Mouse (Mus musculus) kidney, embryonic 15.5 days (tissue): Measurements from ENCODE around the gene Snf8. TPM values are rescaled to one million over a fixed set of nuclear protein-coding genes. Genes with fewer than 3 reads are reported as not detected.

ENCODE experiments used
- ATAC-seq: fragments of 200-750 bp; cut with Nextera tagmentation; replicated peaks from 2 replicates; pipeline ENCODE4 v1.8.0; 2017; ENCODE audit warnings: moderate TSS enrichment; ENCODE audit not compliant: low FRiP score
- H3K27ac ChIP-seq: fragments of 300-500 bp; sonication (generic); 2 replicates; pipeline ENCODE4 v1.5.1; 2015; ENCODE audit warnings: mild to moderate bottlenecking, inconsistent platforms
- H3K27me3 ChIP-seq: fragments of 300-500 bp; sonication (generic); 2 replicates; pipeline ENCODE4 v1.6.1; 2015; ENCODE audit warnings: inconsistent platforms
- H3K36me3 ChIP-seq: fragments of 300-500 bp; sonication (generic); 2 replicates; pipeline ENCODE4 v1.6.1; 2015; ENCODE audit warnings: inconsistent platforms
- H3K4me1 ChIP-seq: fragments of 300-500 bp; sonication (generic); 2 replicates; pipeline ENCODE4 v1.6.1; 2015; ENCODE audit warnings: inconsistent platforms
- H3K4me2 ChIP-seq: fragments of 300-500 bp; sonication (generic); 2 replicates; pipeline ENCODE4 v1.6.1; 2015; ENCODE audit warnings: moderate library complexity, mild to moderate bottlenecking, inconsistent platforms
- H3K4me3 ChIP-seq: fragments of 300-500 bp; sonication (generic); replicated peaks from 2 replicates; pipeline ENCODE4 v1.5.1; 2015; ENCODE audit warnings: mild to moderate bottlenecking, inconsistent platforms
- H3K9ac ChIP-seq: fragments of 300-500 bp; sonication (generic); 2 replicates; pipeline ENCODE4 v1.6.1; 2015; ENCODE audit warnings: mild to moderate bottlenecking, inconsistent platforms
- H3K9me3 ChIP-seq: fragments of 300-500 bp; sonication (generic); replicated peaks from 2 replicates; pipeline ENCODE4 v1.6.1; 2016; ENCODE audit warnings: inconsistent platforms
- WGBS: fragments of 180-500 bp; shearing (Covaris S2); methylation state at CpG from one replicate; pipeline ENCODE4 v1.1.7; 2015; ENCODE audit warnings: mixed read lengths; 5-methylcytosine and 5-hydroxymethylcytosine counted together
- polyA plus RNA-seq: library from polyadenylated mRNA; unstranded; fragments of >200 nt; fragmentation: Nextera tagmentation; extraction: Ambion mirVana; gene quantifications from 2 replicates; pipeline ENCODE4 v1.2.1, GENCODE M21; 2015

Gene Snf8
- polyA plus RNA-seq, 1 experiment from 2014 or later: 98.3 TPM

DNA sequence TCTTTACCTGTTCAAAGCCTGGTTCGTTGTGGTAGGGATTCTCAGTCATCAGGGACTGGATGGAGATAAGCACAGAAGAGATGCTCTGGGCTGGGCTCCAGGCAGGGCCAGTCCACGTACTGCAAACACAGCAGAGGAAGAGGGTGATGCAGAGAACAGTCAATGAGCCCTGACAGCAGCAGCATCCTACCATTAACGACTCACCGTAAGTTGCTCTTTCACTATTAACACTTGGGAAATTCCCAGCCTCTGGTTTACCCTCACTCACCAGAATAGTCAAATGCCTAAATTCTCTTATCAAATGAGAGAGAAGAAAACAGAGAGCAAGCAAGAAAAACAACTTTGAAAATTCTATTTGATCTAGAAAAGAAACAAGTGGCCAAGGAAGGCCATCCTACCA lies 23.6 kb downstream of the Snf8 start:
- Histone ChIP-seq H3K9me3 (no peaks in the 10 kb centered on the region), H3K9ac (no peak overlapping the region), H3K4me1 (peaks cover 13% of the 10 kb centered on the region), H3K36me3 (peaks cover 93% of the 10 kb centered on the region), H3K27me3 (no peaks in the 10 kb centered on the region), H3K27ac (no peak overlapping the region), H3K4me2 (no peak overlapping the region), H3K4me3 (no peak overlapping the region)
- ATAC-seq: no peak
- WGBS: 91% methylated on average over 4 of the region's 4 CpGs

GRCm38 (mm10) chr11:96064521-96065214 lies 30.0 kb downstream of the Snf8 start:
- peak overlapping the region; percentile 92 for H3K27ac ChIP-seq
- no peaks in the 10 kb centered on the region for H3K27me3 ChIP-seq
- H3K9me3 ChIP-seq: no peaks in the 10 kb centered on the region
- H3K36me3 ChIP-seq: peaks cover 37% of the 10 kb centered on the region
- H3K4me3 ChIP-seq: peak overlapping the region; percentile 88
- H3K4me1 ChIP-seq: peaks cover 30% of the 10 kb centered on the region
- WGBS: under 1% methylated on average over 54 of the region's 64 CpGs
- peak overlapping the region; percentile 74 for H3K4me2 ChIP-seq
- peak; percentile 57 for ATAC-seq
- peak overlapping the region; percentile 91 for H3K9ac ChIP-seq

DNA sequence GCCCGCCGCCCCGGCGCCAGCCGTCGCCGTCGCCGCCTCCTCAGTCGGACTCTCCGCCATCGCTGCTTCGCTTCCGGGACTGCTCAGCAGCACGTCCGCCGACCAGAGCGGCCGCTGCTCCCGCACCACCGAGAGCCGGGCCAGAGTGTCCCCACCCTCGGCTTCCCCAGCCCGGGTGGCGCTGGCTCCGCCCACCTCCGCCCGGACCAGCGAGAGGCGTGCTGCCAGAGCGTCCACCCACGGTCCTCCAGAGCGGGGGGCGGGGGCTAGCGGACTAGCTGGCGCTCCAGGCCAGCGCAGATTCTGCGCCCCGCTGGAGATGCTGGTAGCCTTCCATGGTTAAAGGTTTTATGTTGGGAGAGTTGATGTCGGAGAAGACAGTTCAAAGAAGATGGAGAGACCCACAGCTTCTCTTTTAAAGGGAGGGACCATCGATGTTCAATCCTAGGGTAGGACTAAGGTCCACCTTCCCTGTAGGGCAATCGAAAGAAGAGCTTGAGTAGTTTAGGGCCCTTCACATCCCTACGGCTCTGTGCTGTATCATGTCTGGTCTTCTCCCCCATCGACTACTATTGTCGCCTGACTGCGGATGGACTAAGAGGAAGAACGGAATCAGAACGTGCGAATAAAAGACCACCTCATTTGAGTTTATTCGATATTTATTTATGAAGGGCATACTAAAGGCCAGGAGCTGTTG lies 30.7 kb downstream of the Snf8 start, which contains the start of gene Ube2z:
TSS of gene Ube2z (minus strand) at position 174 of the 697 bp plus-strand sequence.
- Histone ChIP-seq H3K4me3 (peak within 1 kb of the TSS; percentile 88), H3K9me3 (no peaks in the 10 kb centered on the region), H3K36me3 (peaks cover 37% of the 10 kb centered on the region), H3K27ac (peak within 1 kb of the TSS; percentile 92), H3K4me1 (peaks cover 30% of the 10 kb centered on the region), H3K27me3 (no peaks in the 10 kb centered on the region), H3K4me2 (peak within 1 kb of the TSS; percentile 74), H3K9ac (peak within 1 kb of the TSS; percentile 91)
- ATAC-seq: peak; percentile 99
- 4% methylated on average over 41 of the region's 50 CpGs for WGBS

GRCm38 (mm10) chr11:96068231-96068630 lies 33.5 kb downstream of the Snf8 start:
- 76% methylated on average over 5 of the region's 5 CpGs for WGBS
- Histone ChIP-seq H3K36me3 (peaks cover 31% of the 10 kb centered on the region), H3K4me2 (no peak overlapping the region), H3K27me3 (no peaks in the 10 kb centered on the region), H3K4me1 (peaks cover 18% of the 10 kb centered on the region), H3K4me3 (no peak overlapping the region), H3K9ac (no peak overlapping the region), H3K9me3 (no peaks in the 10 kb centered on the region), H3K27ac (no peak overlapping the region)
- ATAC-seq: no peak

- Histone ChIP-seq H3K4me3 (no peak overlapping the region), H3K4me1 (peaks cover 20% of the 10 kb centered on the region), H3K27me3 (no peaks in the 10 kb centered on the region), H3K36me3 (peaks cover 36% of the 10 kb centered on the region), H3K4me2 (no peak overlapping the region), H3K9ac (no peak overlapping the region), H3K27ac (no peak overlapping the region), H3K9me3 (no peaks in the 10 kb centered on the region)
- 86% methylated on average over 7 of the region's 7 CpGs for WGBS
- ATAC-seq: no peak
These were observed 35.7 kb downstream of the Snf8 start for GRCm38 (mm10) chr11:96070353-96070752.

DNA sequence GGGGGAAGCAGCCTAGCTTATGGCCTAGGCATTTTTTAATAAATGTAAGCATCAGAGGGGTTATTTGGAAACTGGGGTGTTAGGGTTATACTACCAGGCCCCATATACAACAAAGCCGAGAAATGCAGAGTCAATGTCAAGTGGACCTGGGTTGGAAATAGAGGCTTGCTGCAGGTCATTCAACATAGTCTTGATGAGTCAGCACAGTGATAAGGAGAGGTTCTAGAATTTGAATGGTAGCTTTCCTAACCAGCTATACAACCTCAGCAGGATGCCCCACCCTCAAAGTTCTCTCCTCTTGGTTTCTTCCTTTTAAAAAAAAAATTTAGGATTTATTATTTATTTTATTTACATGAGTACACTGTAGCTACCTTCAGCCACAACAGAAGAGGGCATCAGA lies 36.3 kb downstream of the Snf8 start:
- no peak overlapping the region for H3K9ac ChIP-seq
- H3K4me1 ChIP-seq: peaks cover 15% of the 10 kb centered on the region
- WGBS: 94% methylated on average over 1 of the region's 1 CpGs

GRCm38 (mm10) chr11:96073295-96073993 lies 38.8 kb downstream of the Snf8 start:
- peak overlapping the region; percentile 67 for H3K4me3 ChIP-seq
- no peak overlapping the region for H3K27ac ChIP-seq
- no peaks in the 10 kb centered on the region for H3K9me3 ChIP-seq
- H3K4me1 ChIP-seq: peaks cover 17% of the 10 kb centered on the region
- no peak for ATAC-seq
- WGBS: 72% methylated on average over 9 of the region's 9 CpGs
- peak overlapping the region; percentile 85 for H3K4me2 ChIP-seq
- H3K36me3 ChIP-seq: peaks cover 36% of the 10 kb centered on the region
- H3K27me3 ChIP-seq: no peaks in the 10 kb centered on the region
- peak overlapping the region; percentile 65; the same call in 1 of the 2 replicates for H3K9ac ChIP-seq

More for the DNA sequence above, 36.3 kb downstream of the Snf8 start:
- no peaks in the 10 kb centered on the region for H3K9me3 ChIP-seq
- H3K27me3 ChIP-seq: no peaks in the 10 kb centered on the region
- no peak for ATAC-seq
- no peak overlapping the region for H3K27ac ChIP-seq
- no peak overlapping the region for H3K4me3 ChIP-seq
- H3K36me3 ChIP-seq: peaks cover 36% of the 10 kb centered on the region
- no peak overlapping the region for H3K4me2 ChIP-seq

DNA sequence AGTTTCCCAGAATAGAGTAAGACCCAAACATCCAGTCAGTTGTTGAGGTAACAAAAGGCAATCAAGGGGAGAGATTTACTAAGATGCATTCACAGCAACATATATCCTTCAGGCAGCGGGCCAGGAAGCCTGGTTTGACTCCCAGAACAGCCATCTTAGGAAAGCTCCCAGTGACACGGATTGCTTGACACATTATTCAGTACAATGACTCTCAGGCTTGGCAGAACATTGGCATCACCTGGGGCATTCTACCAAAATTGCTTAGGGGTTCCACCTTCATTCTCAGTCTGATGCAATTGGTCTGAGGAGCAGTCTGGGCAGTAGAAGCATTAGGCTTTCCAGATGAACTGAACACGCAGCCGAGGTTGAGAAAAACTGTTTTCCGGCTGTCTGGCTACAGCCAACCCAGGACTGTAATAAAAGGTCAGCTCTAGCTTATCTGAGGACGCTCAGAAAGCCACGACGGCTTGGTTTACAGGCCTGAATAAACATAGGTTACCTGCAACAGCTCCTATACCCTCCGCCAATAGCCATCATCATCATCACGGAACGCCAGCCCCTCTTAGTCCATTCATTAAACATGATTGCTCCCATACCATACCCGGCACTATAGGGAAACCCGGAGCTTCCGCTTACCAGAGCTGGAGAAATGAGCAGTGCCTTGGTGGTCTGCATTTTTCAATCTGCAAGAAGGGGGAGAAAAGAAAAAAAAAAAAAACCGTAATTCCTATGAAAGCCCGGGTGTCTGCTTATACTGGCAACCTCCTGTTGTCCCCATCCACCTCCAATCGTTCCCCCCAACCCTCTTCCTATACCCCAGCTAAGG lies 39.9 kb downstream of the Snf8 start:
- no peaks in the 10 kb centered on the region for H3K27me3 ChIP-seq
- 12% methylated on average over 17 of the region's 17 CpGs for WGBS
- H3K27ac ChIP-seq: peak overlapping the region; percentile 86
- no peak for ATAC-seq
- H3K4me2 ChIP-seq: peak overlapping the region; percentile 85
- peak overlapping the region; percentile 67 for H3K4me3 ChIP-seq
- peak overlapping the region; percentile 65 for H3K9ac ChIP-seq
- peaks cover 17% of the 10 kb centered on the region for H3K4me1 ChIP-seq
- H3K36me3 ChIP-seq: peaks cover 32% of the 10 kb centered on the region
- H3K9me3 ChIP-seq: no peaks in the 10 kb centered on the region

DNA sequence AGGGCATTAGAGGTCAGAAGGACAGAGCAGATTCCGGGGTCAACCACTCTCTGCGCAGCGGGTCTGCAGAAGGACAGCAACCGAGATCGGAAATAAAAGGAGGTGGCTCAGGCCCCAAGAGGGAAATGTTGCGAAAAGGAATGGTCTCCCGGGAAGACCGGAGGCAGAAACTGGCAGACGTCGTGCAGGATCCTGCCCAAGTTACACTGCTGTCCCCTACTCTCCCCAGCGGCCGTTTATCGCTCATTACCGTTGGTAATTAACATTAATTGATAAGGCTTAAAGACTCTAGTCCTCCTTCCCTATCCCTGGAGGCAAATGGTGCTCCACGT lies 40.5 kb downstream of the Snf8 start:
- peak overlapping the region; percentile 67 for H3K4me3 ChIP-seq
- 0% methylated on average over 15 of the region's 15 CpGs for WGBS
- H3K4me2 ChIP-seq: peak overlapping the region; percentile 85
- H3K9me3 ChIP-seq: no peaks in the 10 kb centered on the region
- no peak for ATAC-seq
- peak overlapping the region; percentile 86 for H3K27ac ChIP-seq
- H3K36me3 ChIP-seq: peaks cover 26% of the 10 kb centered on the region
- H3K9ac ChIP-seq: peak overlapping the region; percentile 65
- H3K4me1 ChIP-seq: peaks cover 17% of the 10 kb centered on the region
- no peaks in the 10 kb centered on the region for H3K27me3 ChIP-seq

DNA sequence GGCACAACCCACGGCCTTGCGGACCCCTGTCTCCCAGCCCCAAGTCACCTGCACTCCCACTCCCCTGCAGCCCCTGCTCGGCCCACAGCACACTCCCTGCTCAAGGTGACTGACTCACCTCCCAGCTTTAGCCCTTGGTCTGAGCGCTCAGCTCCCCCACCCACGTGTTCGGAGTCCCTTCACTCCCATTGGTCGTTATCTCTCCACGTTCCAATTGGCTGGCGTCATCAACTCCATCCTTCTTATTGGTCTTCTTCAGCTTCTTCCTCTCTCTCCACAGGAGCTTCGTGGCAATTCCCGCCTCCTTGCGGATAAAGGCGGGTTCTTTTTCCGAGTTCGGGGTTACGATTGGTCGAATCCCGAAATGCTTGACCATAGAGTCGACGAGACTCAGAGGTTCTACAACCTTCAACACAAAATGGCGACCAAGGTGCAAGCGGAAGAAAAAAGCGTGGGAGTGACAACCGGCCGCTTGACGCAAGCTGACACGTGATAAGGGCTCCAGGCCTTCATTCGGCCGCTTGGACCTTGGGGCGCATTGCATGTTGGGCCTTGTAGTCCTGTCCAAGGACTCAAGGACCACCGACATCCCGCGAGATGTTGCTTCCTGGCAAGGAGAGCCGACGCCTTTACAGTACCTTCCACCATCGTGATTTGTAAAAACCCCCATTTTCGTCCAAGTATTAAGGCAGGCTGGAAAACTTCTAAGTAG lies 41.0 kb downstream of the Snf8 start, which contains the start of gene Atp5g1:
TSS of gene Atp5g1 (minus strand) at position 162 of the 712 bp plus-strand sequence.
- H3K4me1 ChIP-seq: peaks cover 17% of the 10 kb centered on the region
- under 1% methylated on average over 37 of the region's 37 CpGs for WGBS
- peak within 1 kb of the TSS; percentile 67 for H3K4me3 ChIP-seq
- peak within 1 kb of the TSS; percentile 85 for H3K4me2 ChIP-seq
- peaks cover 21% of the 10 kb centered on the region for H3K36me3 ChIP-seq
- peak; percentile 98 for ATAC-seq
- no peaks in the 10 kb centered on the region for H3K27me3 ChIP-seq
- peak within 1 kb of the TSS; percentile 87 for H3K27ac ChIP-seq
- no peaks in the 10 kb centered on the region for H3K9me3 ChIP-seq
- H3K9ac ChIP-seq: peak within 1 kb of the TSS; percentile 65
